27 mouse cellular contexts compared by ENCODE assay signal in genomic region chr15:83590841-83591240, GRCm38 (mm10). TPM values are rescaled to one million over a fixed set of nuclear protein-coding genes. Genes with fewer than 3 reads are reported as not detected.
DNase-seq lines count a peak whose midpoint lies in the region; ATAC-seq and TF ChIP-seq lines count a peak whose summit lies in the region.
"Had no signal": no experiment of that assay in that cellular context is flagged by ENCODE, and none has a peak within 500 bp of the region (broad histone marks: within the 10 kb centered on the region; RNA-seq: fewer than 3 reads in every experiment).

No protein-coding gene starts in this region.

- H3K36me3 ChIP-seq in intestine, embryonic 16.5 days (ENCODE audit: control insufficient read depth, insufficient read depth, low read length) = peaks cover 11% of the 10 kb centered on the region
- H3K36me3 ChIP-seq in intestine, embryonic 15.5 days = peaks cover 13% of the 10 kb centered on the region
- peaks cover 60% of the 10 kb centered on the region for H3K36me3 ChIP-seq in liver, embryonic 12.5 days
- H3K36me3 ChIP-seq in liver, postnatal 0 days (replicated peaks; ENCODE audit: insufficient read depth, low read length) = peaks cover 22% of the 10 kb centered on the region

- TF ChIP-seq CTCF in liver, postnatal 0 days (IDR thresholded peaks at IDR 0.05; ENCODE audit: low read depth) = no peak

- peaks cover 34% of the 10 kb centered on the region for H3K4me1 ChIP-seq in intestine, embryonic 16.5 days (ENCODE audit: control insufficient read depth, insufficient read depth, low read length)
- H3K4me1 ChIP-seq in intestine, embryonic 15.5 days (replicated peaks) = peaks cover 23% of the 10 kb centered on the region
- peaks cover 52% of the 10 kb centered on the region for H3K4me1 ChIP-seq in liver, embryonic 12.5 days
- H3K4me1 ChIP-seq in liver, postnatal 0 days (ENCODE audit: insufficient read depth) = peaks cover 22% of the 10 kb centered on the region

- DNase-seq in kidney, postnatal 36 days = peak; percentile 36 to 48
- no peak for DNase-seq in kidney, postnatal 10 days
- DNase-seq in liver, postnatal 0 days = no peak
- DNase-seq in adrenal gland, postnatal 4 days (ENCODE audit: low spot score in 2 of 2) = no peak
- no peak for DNase-seq in adrenal gland, adult 8-10 months
- DNase-seq: adrenal gland, postnatal 14 days; cerebellum, adult 18-20 months; cerebellum, postnatal 10 days; gastrocnemius, postnatal 14 days; heart, postnatal 36 days; lung, postnatal 36 days; retina, postnatal 1 day; right cerebral cortex, postnatal 14 days; spleen, adult 18-20 months; thymus, adult 18-20 months; thymus, postnatal 25 days had no signal

- no peaks in the 10 kb centered on the region for H3K27me3 ChIP-seq in intestine, embryonic 16.5 days (replicated peaks; ENCODE audit: control insufficient read depth, insufficient read depth, low read length)
- no peaks in the 10 kb centered on the region for H3K27me3 ChIP-seq in intestine, embryonic 15.5 days (replicated peaks)
- H3K27me3 ChIP-seq in liver, embryonic 12.5 days (replicated peaks) = no peaks in the 10 kb centered on the region
- no peaks in the 10 kb centered on the region for H3K27me3 ChIP-seq in liver, postnatal 0 days (ENCODE audit: insufficient read depth, low read length)
- H3K27me3 ChIP-seq: embryonic facial prominence, embryonic 13.5 days; forebrain, embryonic 13.5 days; hindbrain, embryonic 12.5 days; neural tube, embryonic 13.5 days; Patski had no signal

- H3K9me3 ChIP-seq in intestine, embryonic 16.5 days (ENCODE audit: control insufficient read depth, low read length) = peaks cover 8% of the 10 kb centered on the region; the same call in 1 of the 2 replicates
- H3K9me3 ChIP-seq in intestine, embryonic 15.5 days = no peaks in the 10 kb centered on the region
- H3K9me3 ChIP-seq in liver, embryonic 12.5 days (replicated peaks) = peaks cover 12% of the 10 kb centered on the region
- H3K9me3 ChIP-seq in liver, postnatal 0 days (ENCODE audit: low read length) = peaks cover 5% of the 10 kb centered on the region; the same call in 1 of the 2 replicates
- H3K9me3 ChIP-seq: neural tube, embryonic 13.5 days had no signal

- no peak for TF ChIP-seq EP300 in liver, postnatal 0 days (IDR thresholded peaks at IDR 0.05; ENCODE audit: low read depth)

- H3K4me2 ChIP-seq in intestine, embryonic 16.5 days (ENCODE audit: low read depth, low read length) = no peak overlapping the region
- H3K4me2 ChIP-seq in intestine, embryonic 15.5 days (replicated peaks) = no peak overlapping the region
- H3K4me2 ChIP-seq in liver, embryonic 12.5 days = peak overlapping the region; percentile 96
- H3K4me2 ChIP-seq in liver, postnatal 0 days (ENCODE audit: low read depth, low read length) = 0 out of 2 replicates have a peak overlapping the region, but pooled peaks have one; percentile 77
- H3K4me2 ChIP-seq: embryonic facial prominence, embryonic 13.5 days; forebrain, embryonic 13.5 days; hindbrain, embryonic 12.5 days; midbrain, embryonic 11.5 days; neural tube, embryonic 13.5 days had no signal

- H3K9ac ChIP-seq in intestine, embryonic 16.5 days (ENCODE audit: low read depth, low read length) = no peak overlapping the region
- H3K9ac ChIP-seq in intestine, embryonic 15.5 days = no peak overlapping the region
- peak overlapping the region; percentile 96 for H3K9ac ChIP-seq in liver, embryonic 12.5 days
- no peak overlapping the region for H3K9ac ChIP-seq in liver, postnatal 0 days (replicated peaks)
- H3K9ac ChIP-seq: forebrain, embryonic 13.5 days; hindbrain, embryonic 12.5 days; neural tube, embryonic 13.5 days had no signal

- peak; percentile 31 for ATAC-seq in intestine, embryonic 16.5 days
- no peak for ATAC-seq in intestine, embryonic 15.5 days
- no peak for ATAC-seq in liver, embryonic 12.5 days
- ATAC-seq in liver, postnatal 0 days = no peak
- ATAC-seq: forebrain, embryonic 13.5 days; hindbrain, postnatal 0 days; Patski had no signal

- WGBS in intestine, embryonic 16.5 days = 82% methylated on average over 4 of the region's 4 CpGs
- 90% methylated on average over 4 of the region's 4 CpGs for WGBS in intestine, embryonic 15.5 days
- 84% methylated on average over 4 of the region's 4 CpGs for WGBS in liver, embryonic 12.5 days (ENCODE audit: insufficient replicate concordance)
- 87% methylated on average over 4 of the region's 4 CpGs for WGBS in liver, postnatal 0 days (ENCODE audit: insufficient replicate concordance)

- H3K4me3 ChIP-seq in intestine, embryonic 16.5 days (ENCODE audit: low read length) = no peak overlapping the region
- no peak overlapping the region for H3K4me3 ChIP-seq in intestine, embryonic 15.5 days (replicated peaks)
- 0 out of 2 replicates have a peak overlapping the region, but pooled peaks have one; percentile 2 for H3K4me3 ChIP-seq in liver, embryonic 12.5 days
- H3K4me3 ChIP-seq in liver, postnatal 0 days (ENCODE audit: low read depth, low read length) = no peak overlapping the region
- H3K4me3 ChIP-seq: embryonic facial prominence, embryonic 13.5 days; forebrain, embryonic 13.5 days; hindbrain, embryonic 12.5 days; neural tube, embryonic 13.5 days had no signal

- H3K27ac ChIP-seq in intestine, embryonic 16.5 days (ENCODE audit: low read length) = peak overlapping the region; percentile 36
- no peak overlapping the region for H3K27ac ChIP-seq in intestine, embryonic 15.5 days
- peak overlapping the region; percentile 100 for H3K27ac ChIP-seq in liver, embryonic 12.5 days
- H3K27ac ChIP-seq in liver, postnatal 0 days (ENCODE audit: low read depth) = no peak overlapping the region; the same call in 1 of the 2 replicates
- H3K27ac ChIP-seq: embryonic facial prominence, embryonic 13.5 days; forebrain, embryonic 13.5 days; hindbrain, embryonic 12.5 days; hindbrain, postnatal 0 days; neural tube, embryonic 13.5 days; stomach, postnatal 0 days had no signal

RNA-seq across cellular contexts. Expression of gene Ttll12, which starts 4.1 kb away (rescaled TPM):
- polyA plus RNA-seq in intestine, embryonic 16.5 days (2015; fragmentation: Nextera tagmentation; extraction: Ambion mirVana) = 29.3 and 30.2 TPM in 2 replicates
- 31.0 and 31.5 TPM in 2 replicates for polyA plus RNA-seq in intestine, embryonic 15.5 days (2015; fragmentation: Nextera tagmentation; extraction: Ambion mirVana)
- 62.7 and 64.0 TPM in 2 replicates for polyA plus RNA-seq in liver, embryonic 12.5 days (2016; fragmentation: Nextera tagmentation; extraction: Ambion mirVana)
- 10.9 and 12.9 TPM in 2 replicates for polyA plus RNA-seq in liver, postnatal 0 days (2015; fragmentation: Nextera tagmentation; extraction: Ambion mirVana)
- 10 to 100 TPM; 26.1 to 26.8 TPM for total RNA-seq in adrenal gland, postnatal 4 days (2021)
- total RNA-seq in adrenal gland, adult 8-10 months (2022) = 10 to 100 TPM; 38.9 to 46.7 (median 42.5) TPM

RNA-seq across cellular contexts. Expression of gene Mcat, which starts 27.3 kb away (rescaled TPM):
- 26.4 and 27.0 TPM in 2 replicates for polyA plus RNA-seq in intestine, embryonic 16.5 days (2015; fragmentation: Nextera tagmentation; extraction: Ambion mirVana)
- 31.4 TPM in 2 replicates for polyA plus RNA-seq in intestine, embryonic 15.5 days (2015; fragmentation: Nextera tagmentation; extraction: Ambion mirVana)
- 27.1 and 28.1 TPM in 2 replicates for polyA plus RNA-seq in liver, embryonic 12.5 days (2016; fragmentation: Nextera tagmentation; extraction: Ambion mirVana)
- polyA plus RNA-seq in liver, postnatal 0 days (2015; fragmentation: Nextera tagmentation; extraction: Ambion mirVana) = 20.0 and 20.5 TPM in 2 replicates
- total RNA-seq in adrenal gland, postnatal 4 days (2021) = 10 to 100 TPM; 38.1 to 43.3 TPM
- 10 to 100 TPM; 38.4 to 51.7 (median 43.9) TPM for total RNA-seq in adrenal gland, adult 8-10 months (2022)

RNA-seq across cellular contexts. Expression of gene Tspo, which starts 27.4 kb away (rescaled TPM):
- 128 and 133 TPM in 2 replicates for polyA plus RNA-seq in intestine, embryonic 16.5 days (2015; fragmentation: Nextera tagmentation; extraction: Ambion mirVana)
- polyA plus RNA-seq in intestine, embryonic 15.5 days (2015; fragmentation: Nextera tagmentation; extraction: Ambion mirVana) = 98.0 and 120 TPM in 2 replicates
- polyA plus RNA-seq in liver, embryonic 12.5 days (2016; fragmentation: Nextera tagmentation; extraction: Ambion mirVana) = 186 and 192 TPM in 2 replicates
- polyA plus RNA-seq in liver, postnatal 0 days (2015; fragmentation: Nextera tagmentation; extraction: Ambion mirVana) = 168 and 183 TPM in 2 replicates
- 100 to 1,000 TPM; 168 to 169 TPM for total RNA-seq in adrenal gland, postnatal 4 days (2021)
- total RNA-seq in adrenal gland, adult 8-10 months (2022) = 100 to 1,000 TPM; 480 to 546 (median 516) TPM

Comparison
In these comparisons a context has a peak if more than half of its experiments do, and no peak if none do; other contexts are left out.
1. H3K27ac ChIP-seq: peak in intestine, embryonic 16.5 days (single experiment) and liver, embryonic 12.5 days (single experiment); none in intestine, embryonic 15.5 days (single experiment) and liver, postnatal 0 days (single experiment).
2. DNase-seq: peak in kidney, postnatal 36 days (2 of 2); none in kidney, postnatal 10 days (single experiment), liver, postnatal 0 days (single experiment), adrenal gland, postnatal 4 days (0 of 2) and adrenal gland, adult 8-10 months (single experiment).
3. H3K4me2 ChIP-seq: peak in liver, embryonic 12.5 days (single experiment) and liver, postnatal 0 days (single experiment); none in intestine, embryonic 16.5 days (single experiment) and intestine, embryonic 15.5 days (single experiment).